Mouse (Mus musculus): Measurements from ENCODE around the gene Dck. TPM values are rescaled to one million over a fixed set of nuclear protein-coding genes. Genes with fewer than 3 reads are reported as not detected.

Gene Dck
- total RNA-seq (2023), result 21.8 TPM

DNA sequence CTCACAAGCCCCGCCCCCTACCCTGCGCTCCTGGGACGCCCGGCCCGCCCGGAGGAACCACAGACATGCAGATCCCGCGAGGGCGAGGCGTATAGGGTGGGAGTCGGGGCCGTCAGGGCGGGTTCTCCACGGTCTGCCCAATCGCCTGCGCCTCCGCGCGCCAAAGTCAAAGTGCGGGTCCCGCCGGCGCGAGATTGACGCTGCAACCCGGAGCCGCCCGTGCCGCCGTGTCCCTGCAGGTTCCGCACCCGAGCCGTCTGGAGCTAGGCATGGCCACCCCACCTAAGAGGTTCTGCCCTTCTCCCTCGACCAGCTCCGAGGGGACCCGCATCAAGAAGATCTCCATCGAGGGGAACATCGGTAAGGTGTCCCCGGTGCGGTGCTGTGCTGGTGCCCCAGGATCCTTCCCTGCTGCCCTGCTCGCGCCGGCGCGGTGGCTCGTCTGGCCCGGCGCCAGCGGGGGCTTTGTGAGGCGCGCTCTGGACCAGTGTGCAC is at the start of gene Dck:
TSS of gene Dck (plus strand) at position 10 of the 495 bp plus-strand sequence.

DNA sequence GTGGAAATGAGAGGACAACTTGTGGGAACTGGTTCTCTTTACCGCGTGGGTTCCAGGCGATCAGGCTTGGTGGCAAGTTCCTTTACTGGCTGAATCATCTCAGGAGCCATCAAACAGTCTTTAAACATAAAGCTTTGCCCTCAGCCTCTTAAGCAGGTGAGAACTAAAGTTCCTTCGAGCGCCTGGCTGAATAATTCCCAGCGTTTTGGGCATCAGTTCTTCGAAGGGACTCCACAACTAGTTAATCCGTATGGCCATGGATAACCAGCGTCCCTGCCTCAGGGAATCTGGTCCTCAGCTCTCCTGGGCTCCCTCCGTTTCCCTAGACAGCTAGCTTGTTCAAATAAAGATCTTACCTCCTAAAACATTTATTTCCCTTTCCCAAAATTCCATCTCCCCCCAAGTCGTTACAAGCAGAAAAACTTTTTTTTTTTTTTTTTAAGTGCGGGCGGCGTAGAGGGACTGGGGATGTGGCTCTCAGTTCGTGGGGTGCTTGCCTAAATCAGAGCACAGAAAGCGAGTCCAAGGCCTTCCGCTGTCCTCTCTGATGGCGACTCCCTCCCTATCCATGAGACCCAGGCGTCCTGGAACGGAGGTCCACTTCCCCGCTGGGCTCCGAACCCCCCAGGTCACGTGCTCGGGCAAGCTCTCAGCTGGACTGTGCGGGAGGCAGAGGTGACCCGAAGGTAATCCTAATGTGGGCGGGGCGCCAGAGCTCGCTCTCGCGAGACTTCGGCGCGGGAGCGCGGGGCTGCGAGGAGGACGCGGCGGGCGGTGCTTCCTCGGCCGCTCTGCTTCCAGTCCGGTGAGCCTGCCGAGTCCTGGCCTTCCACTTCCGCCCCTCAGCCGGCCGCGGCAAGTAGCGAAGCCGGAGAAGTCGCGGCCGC is 44.4 kb upstream of the Dck start, which contains the start of gene Mob1b:
TSS of gene Mob1b (plus strand) at position 740 of the 887 bp plus-strand sequence.

Other genes with a start within 250 kb of the Dck start
- gene Jchain, start 237.1 kb upstream of the Dck start, total RNA-seq (2023), result 44.3 TPM
- gene Utp3, start 210.5 kb upstream of the Dck start, total RNA-seq (2023), result 45.4 TPM
- 6.1 TPM for gene Rufy3, start 200.0 kb upstream of the Dck start, total RNA-seq (2023)
- gene Grsf1, start 88.8 kb upstream of the Dck start, total RNA-seq (2023), result 37.7 TPM
- 20.7 TPM for gene Mob1b, start 44.1 kb upstream of the Dck start, total RNA-seq (2023)
- 0.55 TPM for gene Slc4a4, start 121.8 kb downstream of the Dck start, total RNA-seq (2023)

All from CD8-positive naive resting alpha-beta T cell, adult 57 days (primary cell).